Mouse (Mus musculus): Measurements from ENCODE around the gene Parp1. TPM values are rescaled to one million over a fixed set of nuclear protein-coding genes. Genes with fewer than 3 reads are reported as not detected.
"Not testable (repeated sequence)": the region's sequence is repeated elsewhere in the genome, so short reads cannot be mapped to it uniquely, and the experiment has no call there.

Gene Parp1
- polyA plus RNA-seq, 1 experiment, result 49.6 TPM

DNA sequence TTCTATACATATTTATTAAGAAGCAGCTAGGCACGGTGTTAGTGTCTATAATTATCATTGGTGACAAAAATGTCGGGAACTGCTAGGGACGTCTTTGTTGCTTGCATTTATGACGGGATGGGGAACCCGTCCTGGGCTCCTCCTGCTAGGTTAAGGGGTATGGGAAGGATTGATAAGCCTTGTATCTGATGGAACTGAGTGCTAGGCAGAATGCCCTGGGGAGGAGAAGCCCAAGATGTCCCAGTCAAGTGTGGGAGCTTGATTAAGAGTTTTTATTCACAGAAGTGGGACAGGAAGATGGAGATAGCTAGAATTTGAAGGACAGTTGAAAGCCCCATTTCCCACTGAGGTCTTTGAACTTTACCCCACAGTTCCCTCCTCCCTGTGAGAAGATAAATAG is 1.5 kb downstream of the Parp1 start:
- Histone ChIP-seq H3K36me3 (ENCODE audit: control insufficient read depth, insufficient read depth, low read length) (no peaks in the 10 kb centered on the region), H3K4me3 (ENCODE audit: control insufficient read depth, insufficient read depth, low read length) (no peak overlapping the region), H3K27me3 (ENCODE audit: control insufficient read depth, insufficient read depth, low read length) (no peaks in the 10 kb centered on the region), H3K27ac (ENCODE audit: control insufficient read depth, insufficient read depth, low read length) (no peak overlapping the region), H3K4me1 (replicated peaks; ENCODE audit: control insufficient read depth, insufficient read depth, low read length) (peaks cover 16% of the 10 kb centered on the region)
- DNase-seq, result no peak
- TF ChIP-seq CTCF (IDR thresholded peaks at IDR 0.05; ENCODE audit: borderline replicate concordance, control insufficient read depth, extremely low read depth, insufficient read depth, low read length, poor library complexity) (no peak), POLR2A (IDR thresholded peaks at IDR 0.05; ENCODE audit: control insufficient read depth, extremely low read depth, insufficient read depth, low read length, poor library complexity) (no peak)
- 29% methylated on average over 5 of the region's 5 CpGs for WGBS

DNA sequence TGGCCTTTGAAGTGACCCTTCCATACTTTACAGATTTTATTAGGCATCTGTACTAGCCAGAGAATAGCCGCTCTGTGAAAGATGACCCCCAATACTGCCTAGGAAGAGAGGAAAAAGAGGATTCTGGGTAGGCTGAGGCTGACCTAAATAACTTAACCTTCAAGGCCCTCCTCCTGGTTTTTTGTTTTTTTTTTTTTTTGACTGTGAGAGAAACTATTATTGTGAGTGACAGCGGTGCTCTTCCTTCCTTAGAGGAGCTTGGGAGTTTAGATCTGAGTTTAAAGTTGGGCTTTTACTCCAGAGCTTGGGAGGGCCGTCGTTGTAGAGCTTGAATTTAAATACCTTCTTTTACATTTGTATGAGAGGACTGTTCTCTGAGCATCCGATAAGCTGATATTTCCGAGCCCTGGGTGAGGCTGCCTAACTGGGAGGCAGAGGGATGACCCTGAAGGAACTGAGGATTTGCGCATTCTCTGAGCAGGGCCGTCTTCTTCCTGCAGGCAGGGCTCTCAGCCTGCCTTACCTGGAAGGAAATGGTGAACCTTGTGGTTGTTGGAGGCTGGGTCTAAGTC is 2.4 kb downstream of the Parp1 start:
- DNase-seq, result no peak
- WGBS, result 87% methylated on average over 8 of the region's 8 CpGs
- no peak overlapping the region for H3K4me3 ChIP-seq (ENCODE audit: control insufficient read depth, insufficient read depth, low read length)
- no peaks in the 10 kb centered on the region; the same call in 1 of the 2 replicates for H3K36me3 ChIP-seq (ENCODE audit: control insufficient read depth, insufficient read depth, low read length)
- no peaks in the 10 kb centered on the region for H3K27me3 ChIP-seq (ENCODE audit: control insufficient read depth, insufficient read depth, low read length)
- peaks cover 16% of the 10 kb centered on the region for H3K4me1 ChIP-seq (replicated peaks; ENCODE audit: control insufficient read depth, insufficient read depth, low read length)
- no peak overlapping the region for H3K27ac ChIP-seq (ENCODE audit: control insufficient read depth, insufficient read depth, low read length)
- TF ChIP-seq POLR2A (IDR thresholded peaks at IDR 0.05; ENCODE audit: control insufficient read depth, extremely low read depth, insufficient read depth, low read length, poor library complexity) (no peak), CTCF (IDR thresholded peaks at IDR 0.05; ENCODE audit: borderline replicate concordance, control insufficient read depth, extremely low read depth, insufficient read depth, low read length, poor library complexity) (no peak)

DNA sequence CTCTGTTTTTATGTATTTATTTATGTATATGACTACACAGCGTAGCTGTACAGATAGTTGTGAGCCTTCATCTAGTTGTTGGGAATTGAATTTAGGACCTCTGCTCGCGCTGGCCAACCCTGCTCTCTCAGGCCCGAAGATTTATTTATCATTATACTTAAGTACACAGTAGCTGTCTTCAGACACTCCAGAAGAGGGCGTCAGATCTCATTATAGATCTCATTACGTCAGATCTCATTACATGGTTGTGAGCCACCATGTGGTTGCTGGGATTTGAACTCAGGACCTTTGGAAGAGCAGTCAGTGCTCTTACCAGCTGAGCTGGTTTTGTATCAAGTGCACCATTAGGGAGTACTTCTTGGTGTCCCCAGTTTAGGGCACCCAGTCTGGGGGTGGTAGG is 3.0 kb downstream of the Parp1 start:
- not testable (repeated sequence) for H3K36me3 ChIP-seq (ENCODE audit: control insufficient read depth, insufficient read depth, low read length); H3K4me3 ChIP-seq (ENCODE audit: control insufficient read depth, insufficient read depth, low read length); DNase-seq; H3K27me3 ChIP-seq (ENCODE audit: control insufficient read depth, insufficient read depth, low read length); H3K27ac ChIP-seq (ENCODE audit: control insufficient read depth, insufficient read depth, low read length)
- peaks cover 16% of the 10 kb centered on the region for H3K4me1 ChIP-seq (replicated peaks; ENCODE audit: control insufficient read depth, insufficient read depth, low read length)
- WGBS, result 96% methylated on average over 6 of the region's 6 CpGs

DNA sequence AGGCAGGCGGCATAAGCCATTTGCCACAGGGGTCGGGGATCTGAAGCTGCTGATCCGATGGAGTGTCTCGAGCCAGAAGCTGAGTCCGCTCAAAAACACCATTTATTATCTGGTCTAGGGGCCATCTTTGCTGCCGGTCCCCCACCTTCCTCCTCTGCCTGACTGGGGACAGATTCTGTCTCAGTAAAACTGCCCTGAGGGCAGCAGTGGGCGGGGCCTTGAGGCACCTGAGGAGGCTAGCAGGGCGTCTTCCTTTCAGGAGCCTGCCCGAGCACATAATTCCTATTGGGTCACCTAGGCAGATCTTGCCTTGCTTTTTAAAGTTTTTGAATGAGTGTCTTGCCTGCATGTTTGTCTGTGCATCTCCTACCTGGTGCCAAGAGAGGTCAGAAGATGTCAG is 3.4 kb downstream of the Parp1 start:
- 96% methylated on average over 9 of the region's 9 CpGs for WGBS
- Histone ChIP-seq H3K4me1 (replicated peaks; ENCODE audit: control insufficient read depth, insufficient read depth, low read length) (peaks cover 16% of the 10 kb centered on the region), H3K36me3 (ENCODE audit: control insufficient read depth, insufficient read depth, low read length) (no peaks in the 10 kb centered on the region; the same call in 1 of the 2 replicates), H3K4me3 (ENCODE audit: control insufficient read depth, insufficient read depth, low read length) (no peak overlapping the region), H3K27ac (ENCODE audit: control insufficient read depth, insufficient read depth, low read length) (no peak overlapping the region), H3K27me3 (ENCODE audit: control insufficient read depth, insufficient read depth, low read length) (no peaks in the 10 kb centered on the region)
- TF ChIP-seq CTCF (IDR thresholded peaks at IDR 0.05; ENCODE audit: borderline replicate concordance, control insufficient read depth, extremely low read depth, insufficient read depth, low read length, poor library complexity) (no peak), POLR2A (IDR thresholded peaks at IDR 0.05; ENCODE audit: control insufficient read depth, extremely low read depth, insufficient read depth, low read length, poor library complexity) (no peak)
- no peak for DNase-seq

DNA sequence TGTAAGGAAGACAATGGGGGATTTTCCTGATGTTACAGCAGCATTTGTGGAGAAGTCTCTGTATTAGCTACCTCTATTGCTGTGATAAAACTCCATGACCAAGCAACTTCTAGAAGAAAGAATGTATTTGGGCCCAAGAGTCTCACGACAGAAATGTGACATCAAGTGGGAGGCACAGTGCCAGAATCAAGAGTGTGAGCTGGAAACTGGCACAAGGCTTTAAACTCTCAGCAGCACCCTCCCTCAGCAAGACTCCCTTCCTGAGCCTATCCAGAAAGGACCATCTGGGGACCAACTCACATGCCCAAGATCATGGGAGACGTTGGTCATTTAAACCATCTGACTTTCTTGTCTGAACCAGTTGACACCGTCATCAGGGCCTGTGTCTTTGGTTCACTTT is 7.8 kb downstream of the Parp1 start:
- Histone ChIP-seq H3K36me3 (ENCODE audit: control insufficient read depth, insufficient read depth, low read length) (peaks cover 25% of the 10 kb centered on the region), H3K4me1 (replicated peaks; ENCODE audit: control insufficient read depth, insufficient read depth, low read length) (no peaks in the 10 kb centered on the region), H3K4me3 (ENCODE audit: control insufficient read depth, insufficient read depth, low read length) (no peak overlapping the region), H3K27ac (ENCODE audit: control insufficient read depth, insufficient read depth, low read length) (no peak overlapping the region), H3K27me3 (ENCODE audit: control insufficient read depth, insufficient read depth, low read length) (no peaks in the 10 kb centered on the region)
- WGBS, result 97% methylated on average over 3 of the region's 3 CpGs
- no peak for DNase-seq
- TF ChIP-seq CTCF (IDR thresholded peaks at IDR 0.05; ENCODE audit: borderline replicate concordance, control insufficient read depth, extremely low read depth, insufficient read depth, low read length, poor library complexity), result no peak
- no peak for TF ChIP-seq POLR2A (IDR thresholded peaks at IDR 0.05; ENCODE audit: control insufficient read depth, extremely low read depth, insufficient read depth, low read length, poor library complexity)

DNA sequence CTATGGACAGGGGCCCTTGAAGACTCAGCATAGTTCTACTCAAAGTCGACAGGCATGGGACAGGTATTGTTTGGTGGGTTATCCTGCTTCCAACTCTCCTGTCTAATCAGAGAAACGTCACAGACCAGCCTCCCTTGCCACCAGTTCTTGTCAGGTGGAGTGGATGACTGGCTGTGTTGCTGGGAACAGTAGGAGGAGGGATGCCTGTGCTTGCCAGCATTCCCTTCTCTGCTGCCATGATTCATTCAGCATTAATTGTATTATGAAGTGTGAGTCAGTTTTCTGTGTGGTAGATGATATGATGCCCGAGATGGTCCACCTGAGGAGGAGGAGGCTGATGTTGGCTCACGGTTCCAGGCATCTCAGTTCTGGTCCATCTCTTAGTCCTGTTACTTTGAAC is 9.1 kb downstream of the Parp1 start:
- DNase-seq, result no peak
- no peaks in the 10 kb centered on the region for H3K4me1 ChIP-seq (replicated peaks; ENCODE audit: control insufficient read depth, insufficient read depth, low read length)
- H3K27me3 ChIP-seq (ENCODE audit: control insufficient read depth, insufficient read depth, low read length), result no peaks in the 10 kb centered on the region
- no peak overlapping the region for H3K27ac ChIP-seq (ENCODE audit: control insufficient read depth, insufficient read depth, low read length)
- 89% methylated on average over 4 of the region's 4 CpGs for WGBS
- TF ChIP-seq POLR2A (IDR thresholded peaks at IDR 0.05; ENCODE audit: control insufficient read depth, extremely low read depth, insufficient read depth, low read length, poor library complexity) (no peak), CTCF (IDR thresholded peaks at IDR 0.05; ENCODE audit: borderline replicate concordance, control insufficient read depth, extremely low read depth, insufficient read depth, low read length, poor library complexity) (no peak)
- H3K36me3 ChIP-seq (ENCODE audit: control insufficient read depth, insufficient read depth, low read length), result peaks cover 39% of the 10 kb centered on the region
- H3K4me3 ChIP-seq (ENCODE audit: control insufficient read depth, insufficient read depth, low read length), result no peak overlapping the region

DNA sequence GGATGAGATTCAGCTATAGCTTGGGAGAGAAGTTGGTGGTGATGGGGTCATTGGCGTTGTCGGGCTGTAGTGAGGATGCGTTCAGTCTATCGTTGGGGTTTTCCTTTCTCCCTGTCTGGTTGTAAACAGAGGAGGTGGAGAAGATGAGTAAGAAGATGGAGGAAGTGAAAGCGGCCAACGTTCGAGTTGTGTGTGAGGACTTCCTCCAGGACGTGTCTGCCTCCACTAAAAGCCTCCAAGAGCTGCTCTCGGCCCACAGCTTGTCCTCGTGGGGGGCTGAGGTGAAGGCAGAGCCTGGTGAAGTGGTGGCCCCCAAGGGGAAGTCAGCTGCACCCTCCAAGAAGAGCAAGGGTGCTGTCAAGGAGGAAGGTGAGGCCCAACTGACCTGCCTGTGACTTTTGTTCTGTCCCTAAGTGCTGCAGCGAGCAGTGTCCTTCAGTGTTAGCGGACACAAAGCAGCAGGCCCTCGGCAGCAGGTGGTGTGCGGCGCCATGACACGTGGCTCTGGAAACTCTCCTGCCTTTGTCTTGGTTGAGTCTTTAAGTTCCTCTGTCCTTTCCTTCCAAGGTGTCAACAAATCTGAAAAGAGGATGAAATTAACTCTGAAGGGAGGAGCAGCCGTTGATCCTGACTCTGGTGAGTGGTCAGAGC is 19.2 kb downstream of the Parp1 start:
- Histone ChIP-seq H3K4me1 (replicated peaks; ENCODE audit: control insufficient read depth, insufficient read depth, low read length) (no peaks in the 10 kb centered on the region), H3K27ac (ENCODE audit: control insufficient read depth, insufficient read depth, low read length) (no peak overlapping the region), H3K4me3 (ENCODE audit: control insufficient read depth, insufficient read depth, low read length) (no peak overlapping the region), H3K27me3 (ENCODE audit: control insufficient read depth, insufficient read depth, low read length) (no peaks in the 10 kb centered on the region), H3K36me3 (ENCODE audit: control insufficient read depth, insufficient read depth, low read length) (peaks cover 84% of the 10 kb centered on the region)
- no peak for DNase-seq
- TF ChIP-seq CTCF (IDR thresholded peaks at IDR 0.05; ENCODE audit: borderline replicate concordance, control insufficient read depth, extremely low read depth, insufficient read depth, low read length, poor library complexity), result no peak
- 57% methylated on average over 17 of the region's 17 CpGs for WGBS

Measured in thymus, adult 2 months (tissue).